Mouse (Mus musculus) E14TG2a.4 (cell line): ENCODE data around the gene Nde1.

Experiments
- H3K27me3 ChIP-seq: 2 replicates; pipeline ENCODE4 v1.6.1; 2014; ENCODE audit warnings: low read length, control low read depth; ENCODE audit not compliant: insufficient read depth
- H3K36me3 ChIP-seq: 2 replicates; pipeline ENCODE4 v1.6.1; 2014; ENCODE audit warnings: low read length, control low read depth; ENCODE audit not compliant: insufficient read depth
- H3K4me1 ChIP-seq: replicated peaks from 2 replicates; pipeline ENCODE4 v1.6.1; 2014; ENCODE audit warnings: low read depth, low read length, control low read depth
- H3K4me3 ChIP-seq: replicated peaks from 2 replicates; pipeline ENCODE4 v1.5.1; 2014; ENCODE audit warnings: mild to moderate bottlenecking, low read length
- H3K9me3 ChIP-seq: 2 replicates; pipeline ENCODE4 v1.6.1; 2014; ENCODE audit warnings: low read length, control low read depth
- CTCF ChIP-seq: conservative IDR thresholded peaks from 2 replicates; pipeline ENCODE4 v1.5.1; 2014; ENCODE audit warnings: low read length
- NANOG ChIP-seq: IDR thresholded peaks from 2 replicates; pipeline ENCODE4 v1.6.1; 2014; ENCODE audit warnings: borderline replicate concordance, low read length, mixed read lengths
- POU5F1 ChIP-seq: IDR thresholded peaks from 2 replicates; pipeline ENCODE4 v1.6.1; 2014; ENCODE audit warnings: low read length, borderline replicate concordance

The Nde1 gene

GRCm38 (mm10) chr16:14180163-14180733 is 17.2 kb downstream of the Nde1 start:
- H3K27me3 ChIP-seq = no peaks in the 10 kb centered on the region
- H3K4me3 ChIP-seq = no peak overlapping the region
- TF ChIP-seq NANOG (no peak), POU5F1 (no peak), CTCF (no peak)
- H3K4me1 ChIP-seq = peaks cover 30% of the 10 kb centered on the region
- peaks cover 97% of the 10 kb centered on the region for H3K36me3 ChIP-seq
- no peaks in the 10 kb centered on the region for H3K9me3 ChIP-seq

GRCm38 (mm10) chr16:14182360-14182759 is 19.3 kb downstream of the Nde1 start:
- no peaks in the 10 kb centered on the region for H3K9me3 ChIP-seq
- TF ChIP-seq NANOG = no peak
- no peak for TF ChIP-seq POU5F1
- no peak for TF ChIP-seq CTCF
- H3K36me3 ChIP-seq = peaks cover 97% of the 10 kb centered on the region
- H3K4me3 ChIP-seq = no peak overlapping the region
- peaks cover 14% of the 10 kb centered on the region for H3K4me1 ChIP-seq
- no peaks in the 10 kb centered on the region for H3K27me3 ChIP-seq

GRCm38 (mm10) chr16:14183856-14184255 is 20.8 kb downstream of the Nde1 start:
- Histone ChIP-seq H3K4me1 (peaks cover 2% of the 10 kb centered on the region; the same call in 1 of the 2 replicates), H3K36me3 (peaks cover 99% of the 10 kb centered on the region), H3K4me3 (no peak overlapping the region), H3K9me3 (no peaks in the 10 kb centered on the region), H3K27me3 (no peaks in the 10 kb centered on the region)
- TF ChIP-seq POU5F1 (no peak), CTCF (no peak), NANOG (no peak)

GRCm38 (mm10) chr16:14185516-14185915 is 22.4 kb downstream of the Nde1 start:
- peaks cover 99% of the 10 kb centered on the region for H3K36me3 ChIP-seq
- TF ChIP-seq NANOG = no peak
- TF ChIP-seq CTCF = no peak
- no peak for TF ChIP-seq POU5F1
- H3K4me3 ChIP-seq = no peak overlapping the region
- H3K27me3 ChIP-seq = no peaks in the 10 kb centered on the region
- no peaks in the 10 kb centered on the region for H3K9me3 ChIP-seq
- no peaks in the 10 kb centered on the region for H3K4me1 ChIP-seq

- Histone ChIP-seq H3K4me1 (peaks cover 32% of the 10 kb centered on the region), H3K36me3 (peaks cover 40% of the 10 kb centered on the region), H3K9me3 (no peaks in the 10 kb centered on the region), H3K4me3 (no peak overlapping the region), H3K27me3 (no peaks in the 10 kb centered on the region)
- TF ChIP-seq CTCF = no peak
- no peak for TF ChIP-seq NANOG
- no peak for TF ChIP-seq POU5F1
Observed at GRCm38 (mm10) chr16:14194164-14194950, 31.3 kb downstream of the Nde1 start.

- TF ChIP-seq CTCF = peak; percentile 85
- TF ChIP-seq NANOG = no peak
- Histone ChIP-seq H3K27me3 (no peaks in the 10 kb centered on the region), H3K36me3 (peaks cover 30% of the 10 kb centered on the region), H3K4me1 (peaks cover 33% of the 10 kb centered on the region), H3K4me3 (no peak overlapping the region), H3K9me3 (no peaks in the 10 kb centered on the region)
Observed at GRCm38 (mm10) chr16:14195427-14195826, 32.4 kb downstream of the Nde1 start.

GRCm38 (mm10) chr16:14198798-14199197 is 35.7 kb downstream of the Nde1 start:
- Histone ChIP-seq H3K27me3 (peaks cover 8% of the 10 kb centered on the region), H3K9me3 (no peaks in the 10 kb centered on the region), H3K36me3 (no peaks in the 10 kb centered on the region), H3K4me3 (no peak overlapping the region), H3K4me1 (peaks cover 21% of the 10 kb centered on the region)
- TF ChIP-seq NANOG (no peak), CTCF (0 out of 2 replicates have a peak, but pooled peaks have one; percentile 10), POU5F1 (no peak)

GRCm38 (mm10) chr16:14215156-14215555 is 52.1 kb downstream of the Nde1 start:
- TF ChIP-seq NANOG (no peak), POU5F1 (no peak), CTCF (no peak)
- peaks cover 7% of the 10 kb centered on the region for H3K9me3 ChIP-seq
- H3K27me3 ChIP-seq = no peaks in the 10 kb centered on the region
- H3K36me3 ChIP-seq = no peaks in the 10 kb centered on the region
- no peaks in the 10 kb centered on the region for H3K4me1 ChIP-seq
- H3K4me3 ChIP-seq = no peak overlapping the region
